Mouse (Mus musculus) T-helper 2 cell (primary cell): ENCODE measurements around the gene 4930435E12Rik.
"Not testable (repeated sequence)": the region's sequence is repeated elsewhere in the genome, so short reads cannot be mapped to it uniquely, and the experiment has no call there.

ENCODE experiments used
- in situ Hi-C: fragments of 300-600 bp; cut with MboI, MseI; formaldehyde crosslinking; loops from one replicate; pipeline ENCODE4 v1.15.1; 2025; ENCODE audit warnings: high pct_unique_total_duplicates

Gene 4930435E12Rik

DNA sequence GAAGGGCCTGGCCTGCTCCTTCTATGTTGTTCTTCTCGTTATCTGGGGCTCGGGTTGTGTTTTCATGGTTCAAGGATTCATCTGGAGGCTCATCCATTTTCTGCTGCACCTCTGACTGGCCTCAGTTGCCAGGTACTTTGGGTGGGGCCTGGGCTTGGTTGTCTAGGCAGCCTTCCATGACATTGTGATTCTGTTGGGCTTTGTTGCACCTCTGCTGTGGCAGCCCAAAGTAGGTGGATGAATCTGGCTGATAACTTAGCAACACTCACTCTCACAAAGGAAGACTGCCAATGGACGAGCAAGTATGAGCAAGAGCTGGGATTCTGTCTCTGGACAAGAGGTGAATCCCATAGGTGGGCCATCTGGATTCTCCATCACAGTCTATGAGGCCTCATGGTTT lies at the start of gene 4930435E12Rik:
TSS of gene 4930435E12Rik (minus strand) at position 101 of the 400 bp plus-strand sequence.
- in situ Hi-C loops: no loop called here

DNA sequence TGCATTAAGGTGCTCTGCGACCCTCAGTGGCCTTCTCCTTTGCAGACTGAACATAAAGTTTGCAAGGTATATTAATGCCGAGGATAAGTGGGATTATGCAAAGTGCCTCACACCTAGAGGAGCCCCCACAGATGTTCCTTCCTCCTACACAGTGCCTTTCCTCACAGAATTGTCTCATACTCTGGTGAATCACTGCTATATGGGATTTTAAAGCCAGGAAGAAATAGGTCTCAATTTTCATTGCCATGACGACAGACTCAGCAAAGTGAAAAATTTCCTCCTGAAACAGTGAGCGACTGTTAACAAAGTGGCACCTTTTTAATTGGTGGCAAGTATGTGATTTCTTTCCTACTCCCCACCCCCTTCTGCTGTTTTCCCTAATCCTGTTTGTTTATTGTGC lies 45.9 kb upstream of the 4930435E12Rik start:
- in situ Hi-C loops: no loop called here

DNA sequence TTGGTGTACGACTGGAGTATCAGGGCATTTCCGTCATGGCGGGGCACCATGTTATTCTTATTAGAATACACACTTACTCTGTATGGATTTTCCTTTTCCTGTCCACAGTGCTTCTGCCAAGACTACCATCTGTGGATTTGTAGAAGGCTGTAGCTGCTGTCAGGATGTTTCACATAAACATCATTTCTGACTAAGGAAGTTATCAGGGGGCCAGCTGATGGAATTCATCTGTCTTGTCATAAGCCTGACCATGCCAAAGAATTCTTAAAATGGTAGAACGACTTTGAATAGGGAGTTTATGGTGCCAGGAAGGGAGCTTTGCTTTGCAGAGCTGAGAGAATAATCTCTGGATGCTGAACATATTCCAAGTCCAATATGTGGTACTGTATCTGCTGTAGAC lies 44.7 kb upstream of the 4930435E12Rik start:
- in situ Hi-C loops: no loop called here

DNA sequence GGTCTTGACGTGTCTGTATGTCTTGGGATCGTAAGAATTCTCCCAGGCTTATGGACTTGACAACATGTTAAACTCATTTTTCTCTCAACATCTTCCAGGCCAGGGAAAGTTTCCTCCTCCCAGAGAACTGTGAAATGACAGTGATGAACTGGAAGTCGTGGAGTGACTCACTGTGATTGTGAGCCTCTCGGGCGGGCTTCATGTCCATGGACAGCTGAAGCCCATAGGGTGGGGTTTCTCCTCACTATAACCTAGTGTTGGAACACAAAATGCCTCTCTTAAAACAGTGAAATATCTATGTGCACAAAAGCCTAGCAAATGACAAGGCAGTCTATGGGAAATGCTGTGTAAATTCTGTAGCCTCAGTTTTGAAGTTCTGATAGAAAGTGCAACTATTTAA lies 35.8 kb upstream of the 4930435E12Rik start:
- in situ Hi-C loops: no loop called here

DNA sequence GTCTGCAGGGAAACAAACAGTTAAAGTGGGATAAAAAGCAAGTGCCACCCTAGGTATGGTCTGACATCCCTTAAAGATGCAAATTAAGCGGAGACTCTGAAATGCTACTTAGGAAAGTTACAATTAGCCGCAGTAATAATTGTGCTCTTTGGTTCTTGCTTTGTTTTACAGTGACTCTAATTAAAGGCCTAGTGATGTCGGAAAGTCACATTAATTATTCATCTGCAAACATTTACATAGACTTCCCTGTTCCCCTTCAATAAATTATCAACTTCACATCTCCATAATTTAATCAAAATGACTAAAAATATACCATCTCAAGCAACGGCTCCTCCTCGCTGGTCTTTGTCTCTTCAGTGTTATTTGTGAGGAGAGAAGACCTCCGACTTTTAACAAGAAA lies 32.0 kb upstream of the 4930435E12Rik start:
- in situ Hi-C loops: no loop called here

DNA sequence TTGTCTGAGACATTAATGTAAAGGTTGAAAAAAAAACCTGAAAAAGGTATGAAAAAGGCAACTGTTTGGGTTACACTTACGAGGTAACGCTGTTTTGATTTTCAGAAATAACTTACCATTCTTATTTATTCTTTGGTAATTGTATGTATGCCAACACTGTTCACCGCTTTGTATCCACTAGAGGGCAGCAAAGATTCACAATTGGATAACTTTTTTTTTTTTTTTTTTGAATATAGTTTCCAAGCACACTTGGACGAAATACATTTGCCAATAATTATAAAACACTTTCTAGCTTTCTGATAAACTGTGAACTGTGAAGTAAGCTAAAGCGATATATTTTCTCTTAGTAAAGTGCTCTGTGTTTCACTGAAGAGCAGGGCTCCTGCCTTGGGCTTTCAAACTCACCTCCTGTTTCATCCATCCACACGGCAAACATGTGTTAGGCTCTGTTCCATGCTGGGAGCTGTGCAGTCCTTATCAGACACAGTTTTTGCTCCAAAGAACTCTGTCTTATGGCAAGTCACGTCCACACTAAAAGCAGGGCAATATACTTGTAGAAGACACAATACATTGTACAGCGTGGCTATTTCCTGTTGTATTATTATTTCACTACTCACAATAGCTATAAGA lies 29.7 kb upstream of the 4930435E12Rik start:
- in situ Hi-C loops: loop anchor here (5.0 kb wide), 1 partner anchor 199 kb away; no protein-coding TSS in a partner anchor

DNA sequence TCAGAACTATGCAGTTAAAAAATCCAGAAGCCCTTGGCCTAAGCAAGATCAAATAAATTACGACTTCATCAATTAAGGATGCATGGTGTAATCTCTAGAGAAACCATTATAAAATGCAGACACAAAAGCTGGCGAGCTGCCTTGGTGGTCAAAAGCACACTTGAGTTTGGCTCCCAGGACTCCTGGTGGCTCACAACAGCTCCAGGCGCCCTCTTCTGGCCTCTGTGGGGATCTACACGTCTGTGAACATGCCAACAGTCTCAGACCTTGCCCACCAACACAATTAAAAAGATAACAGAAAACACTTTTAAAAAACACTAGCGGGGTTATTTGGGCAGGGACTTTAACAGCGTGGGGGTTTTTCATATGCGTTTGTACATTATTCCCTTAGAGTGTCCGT lies 16.0 kb downstream of the 4930435E12Rik start:
- in situ Hi-C loops: loop anchor here (10.0 kb wide), 1 partner anchor 188 kb away; no protein-coding TSS in a partner anchor

DNA sequence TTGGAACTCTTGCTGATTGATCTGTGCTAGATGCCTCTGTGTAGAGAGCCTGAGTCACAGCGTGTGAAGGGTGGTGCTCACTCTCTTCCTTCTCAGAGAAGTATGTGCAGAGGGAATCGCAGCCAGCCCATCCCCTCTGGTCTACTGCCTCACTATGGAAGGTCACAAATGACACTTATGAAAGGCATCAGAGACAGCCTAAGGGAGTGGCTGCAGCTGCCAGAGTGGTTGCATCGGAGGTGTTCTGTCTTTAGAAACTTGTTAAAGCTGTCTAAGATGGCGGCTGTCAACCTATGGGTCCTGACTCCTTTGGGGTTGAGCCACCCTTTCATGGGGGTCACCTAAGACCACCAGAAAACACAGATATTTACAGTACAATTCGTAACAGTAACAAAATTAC lies 18.4 kb downstream of the 4930435E12Rik start:
- in situ Hi-C loops: loop anchor here (10.0 kb wide), 1 partner anchor 185 kb away; no protein-coding TSS in a partner anchor

DNA sequence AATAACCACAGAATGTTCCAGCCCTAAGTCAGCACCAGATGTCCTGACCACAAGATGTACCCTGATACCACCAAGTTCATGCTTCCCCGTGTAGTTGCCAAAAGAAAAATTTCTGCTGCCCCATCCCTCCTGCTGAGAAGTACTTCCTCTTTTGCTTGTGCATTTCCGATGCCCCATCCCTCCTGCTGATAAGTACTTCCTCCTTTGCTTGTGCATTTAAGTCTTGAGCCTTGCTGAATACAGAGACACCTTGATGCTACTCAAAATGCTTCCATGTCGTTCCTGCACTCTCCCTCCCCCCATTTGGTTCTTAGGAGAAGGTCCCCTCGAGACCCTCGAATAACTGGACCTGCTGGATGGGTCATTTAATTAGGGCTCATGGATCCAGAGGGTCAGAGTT lies 20.8 kb downstream of the 4930435E12Rik start:
- in situ Hi-C loops: not testable (repeated sequence)

DNA sequence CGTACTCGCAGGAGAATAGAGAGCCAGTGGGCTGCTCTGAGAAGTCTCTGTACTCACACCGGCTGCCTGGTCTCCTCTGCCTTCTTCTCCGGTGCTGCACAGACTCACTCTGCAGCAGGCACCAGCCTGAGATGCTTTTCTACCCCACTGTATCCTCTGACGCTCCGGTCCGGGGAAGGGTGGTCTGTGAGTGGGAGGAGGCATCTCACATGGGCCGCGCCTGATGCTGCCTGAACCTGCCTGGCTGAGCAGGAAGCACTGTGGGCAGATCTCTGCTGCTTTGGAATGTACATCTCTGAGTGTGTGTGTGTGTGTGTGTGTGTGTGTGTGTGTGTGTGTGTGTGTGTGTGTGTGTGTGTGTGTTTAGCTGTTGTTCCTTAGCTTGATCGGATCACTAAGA lies 28.5 kb downstream of the 4930435E12Rik start, which contains the start of gene Upk1b:
TSS of gene Upk1b (minus strand) at position 238 of the 400 bp plus-strand sequence.
- in situ Hi-C loops: no loop called here

DNA sequence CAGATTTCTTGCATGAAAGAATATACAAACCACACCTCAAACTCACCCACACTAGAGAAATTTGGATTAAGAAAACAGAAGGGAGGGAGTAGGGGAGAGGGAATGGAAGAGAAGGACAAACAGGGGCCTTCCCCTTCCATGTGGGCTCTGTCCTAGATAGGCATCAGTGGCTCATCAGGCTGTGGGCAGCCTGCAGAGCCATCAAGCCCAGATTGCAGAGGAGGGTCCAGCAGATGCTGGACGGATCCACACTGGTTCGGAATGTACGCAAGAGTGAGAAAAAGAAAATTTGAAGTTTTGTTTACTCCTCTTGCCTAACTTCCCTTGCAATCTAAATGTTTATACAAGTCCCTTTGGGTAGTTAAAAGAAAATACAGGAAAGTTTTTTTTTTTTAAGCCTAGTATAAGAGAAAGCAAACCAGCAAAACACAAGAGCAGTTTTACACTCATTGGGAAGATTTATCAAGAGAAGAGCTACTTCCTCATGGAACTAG lies 29.5 kb downstream of the 4930435E12Rik start:
- in situ Hi-C loops: no loop called here

DNA sequence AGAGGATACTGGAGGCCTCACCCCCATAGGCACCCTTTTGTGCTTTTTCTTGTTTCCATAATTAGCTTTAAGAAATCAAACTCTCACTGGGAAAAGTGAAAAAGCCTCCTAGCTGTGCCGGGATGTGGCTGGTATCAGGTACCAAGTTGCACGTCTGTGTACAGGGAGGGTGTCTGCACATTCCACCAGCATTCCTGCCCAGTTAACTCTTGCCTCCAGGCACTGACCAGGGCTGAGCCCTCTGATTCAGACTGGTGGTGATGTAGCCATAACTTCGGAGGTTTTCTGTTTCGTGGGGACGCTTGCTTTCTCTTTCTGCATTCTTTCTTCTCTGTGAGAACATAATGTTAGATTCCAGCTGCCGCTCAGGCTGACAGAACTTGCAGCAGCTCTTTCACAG lies 35.4 kb downstream of the 4930435E12Rik start:
- in situ Hi-C loops: no loop called here

DNA sequence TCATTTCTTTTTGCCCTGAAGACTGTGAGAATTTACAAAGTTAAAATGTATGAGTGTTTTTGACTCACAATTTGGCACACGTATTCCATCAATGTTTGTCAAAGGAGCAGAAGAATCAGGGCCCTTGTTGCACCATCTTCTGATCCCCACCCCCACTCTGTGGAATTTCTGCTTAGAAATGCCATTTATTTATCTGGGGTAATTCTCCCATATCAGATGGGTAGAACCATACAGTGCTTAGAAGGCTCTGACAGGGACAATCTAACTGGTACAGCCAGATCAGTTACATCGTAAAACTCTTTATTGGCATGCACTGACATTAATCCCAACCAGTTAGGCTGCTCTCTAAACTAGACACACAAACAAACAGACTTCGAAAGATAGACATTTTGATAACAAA lies 38.6 kb downstream of the 4930435E12Rik start:
- in situ Hi-C loops: no loop called here

DNA sequence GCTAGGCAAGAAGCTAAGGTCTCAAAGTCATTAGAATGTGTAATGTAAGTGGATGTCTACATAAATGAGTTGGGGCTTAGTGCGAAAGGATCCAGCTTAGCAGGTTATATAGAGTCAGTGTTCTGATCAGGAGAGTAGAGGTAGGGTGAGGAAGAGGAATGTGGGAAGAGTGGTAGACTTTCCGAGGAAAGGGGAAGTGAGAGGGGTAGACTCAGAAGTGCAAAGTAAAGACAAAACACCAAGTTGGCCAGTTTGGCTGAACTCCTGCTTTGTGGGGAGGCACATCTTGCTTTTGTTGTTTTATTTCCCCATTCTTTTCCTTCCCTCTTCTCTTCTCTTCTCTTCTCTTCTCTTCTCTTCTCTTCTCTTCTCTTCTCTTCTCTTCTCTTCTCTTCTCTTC lies 39.5 kb downstream of the 4930435E12Rik start:
- in situ Hi-C loops: no loop called here

DNA sequence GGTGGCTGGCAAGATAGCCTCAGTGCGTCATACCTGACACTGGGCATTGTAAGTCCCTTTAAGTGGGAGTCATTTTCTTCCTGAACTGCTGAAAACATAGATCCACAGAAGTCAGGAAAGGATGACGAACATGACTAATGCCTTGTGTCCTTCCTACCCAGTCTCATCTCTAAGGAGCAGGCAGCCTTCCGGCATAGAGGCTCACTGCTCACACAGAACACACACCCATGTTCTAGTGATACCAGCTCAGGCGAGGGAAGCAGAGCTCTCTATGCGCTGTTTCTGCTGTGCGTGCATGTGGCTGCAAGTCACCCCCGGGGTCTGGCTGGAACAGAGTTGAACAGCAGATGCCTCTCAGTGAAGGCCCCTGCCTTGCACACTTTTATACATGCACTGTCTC lies 43.2 kb downstream of the 4930435E12Rik start:
- in situ Hi-C loops: no loop called here

DNA sequence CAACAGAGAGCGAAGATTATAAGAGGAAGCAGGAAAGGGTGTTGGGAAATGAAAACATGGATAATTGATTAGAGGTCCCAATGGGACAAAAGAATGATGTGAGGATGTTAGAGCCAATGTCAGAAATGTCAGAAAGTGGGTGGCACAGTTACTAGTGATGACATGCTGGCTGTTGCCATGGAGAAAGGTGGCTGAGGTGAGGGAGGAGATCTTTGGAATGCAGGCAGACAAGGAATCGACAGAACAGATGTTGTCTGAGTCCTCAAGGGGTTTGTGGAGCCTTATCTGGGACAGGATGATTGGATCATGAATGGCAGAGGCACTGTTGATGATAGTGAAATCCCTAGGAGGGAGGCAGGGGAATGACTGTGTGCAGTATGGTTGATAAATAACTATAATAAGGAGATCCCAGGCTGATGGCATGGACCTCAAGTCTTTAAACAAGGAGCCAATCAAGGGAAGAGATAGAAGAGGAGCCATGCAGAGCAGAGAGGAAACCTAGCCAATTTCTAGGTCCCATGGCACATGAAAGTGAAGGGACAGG lies 46.0 kb downstream of the 4930435E12Rik start:
- in situ Hi-C loops: no loop called here

DNA sequence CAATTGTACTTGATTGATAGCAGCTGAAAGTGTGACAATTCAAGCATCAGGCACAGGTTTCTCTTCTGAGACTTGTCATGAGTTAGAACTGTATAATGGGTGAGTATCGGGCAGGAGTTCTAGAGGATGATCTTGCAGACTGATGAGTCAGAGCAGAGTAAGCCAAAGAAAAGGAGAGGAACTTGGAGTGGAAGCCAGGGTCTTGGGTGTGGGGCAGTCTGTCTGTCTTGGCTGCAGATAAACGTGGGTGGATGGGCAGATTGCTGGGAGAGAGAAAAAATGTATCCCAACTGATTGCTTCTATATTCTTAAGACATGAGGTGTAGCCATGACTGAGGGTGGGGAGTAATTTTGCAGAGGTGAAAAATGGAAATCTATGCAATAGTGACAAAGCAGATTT lies 46.6 kb downstream of the 4930435E12Rik start:
- in situ Hi-C loops: no loop called here

DNA sequence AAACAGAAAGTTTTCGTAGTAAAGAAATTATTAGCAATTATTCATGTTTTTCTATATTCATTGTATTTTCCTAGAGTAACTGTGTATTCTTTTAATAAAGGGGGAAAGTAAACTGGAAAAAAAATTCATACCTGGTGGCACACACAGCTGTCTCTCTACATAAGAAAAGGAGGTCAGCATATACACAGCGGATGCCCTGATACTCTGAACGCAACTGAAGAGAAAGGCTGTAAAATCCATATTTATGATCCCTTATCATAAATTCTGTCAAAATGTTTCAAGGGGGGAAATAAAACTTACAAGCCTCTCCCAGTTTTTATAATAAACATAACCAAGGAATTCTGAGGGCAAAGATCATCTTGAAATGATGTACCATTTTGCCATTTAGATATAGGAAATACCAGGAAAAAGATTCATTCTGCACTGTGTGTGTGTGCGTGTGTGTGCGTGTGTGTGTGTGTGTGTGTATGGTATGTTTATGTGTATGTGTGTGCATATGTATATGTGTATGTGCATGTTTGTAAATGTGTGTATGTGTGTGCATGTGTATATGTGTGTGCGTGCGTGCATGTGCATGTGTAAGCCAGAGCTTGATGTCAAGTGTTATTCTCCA lies 47.5 kb downstream of the 4930435E12Rik start:
- in situ Hi-C loops: no loop called here

DNA sequence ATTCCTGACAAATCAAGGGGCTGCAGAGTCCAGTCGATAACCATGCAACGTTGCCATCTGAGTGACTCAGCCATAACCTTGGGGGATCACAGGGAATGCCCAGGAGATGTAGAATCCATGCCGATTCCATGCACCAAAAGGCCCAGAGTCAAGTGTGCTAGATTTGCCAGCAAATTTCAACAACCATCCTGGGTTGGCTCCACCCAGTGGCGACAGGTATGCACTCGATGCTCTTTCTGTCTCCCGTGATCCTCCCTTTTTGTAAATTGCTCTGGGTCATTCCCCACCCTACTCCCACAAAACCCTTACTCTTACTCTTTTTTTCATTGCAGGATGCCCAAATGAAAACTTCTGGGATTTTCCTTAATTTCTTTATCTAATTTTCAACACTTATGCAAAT lies 52.2 kb downstream of the 4930435E12Rik start:
- in situ Hi-C loops: no loop called here

DNA sequence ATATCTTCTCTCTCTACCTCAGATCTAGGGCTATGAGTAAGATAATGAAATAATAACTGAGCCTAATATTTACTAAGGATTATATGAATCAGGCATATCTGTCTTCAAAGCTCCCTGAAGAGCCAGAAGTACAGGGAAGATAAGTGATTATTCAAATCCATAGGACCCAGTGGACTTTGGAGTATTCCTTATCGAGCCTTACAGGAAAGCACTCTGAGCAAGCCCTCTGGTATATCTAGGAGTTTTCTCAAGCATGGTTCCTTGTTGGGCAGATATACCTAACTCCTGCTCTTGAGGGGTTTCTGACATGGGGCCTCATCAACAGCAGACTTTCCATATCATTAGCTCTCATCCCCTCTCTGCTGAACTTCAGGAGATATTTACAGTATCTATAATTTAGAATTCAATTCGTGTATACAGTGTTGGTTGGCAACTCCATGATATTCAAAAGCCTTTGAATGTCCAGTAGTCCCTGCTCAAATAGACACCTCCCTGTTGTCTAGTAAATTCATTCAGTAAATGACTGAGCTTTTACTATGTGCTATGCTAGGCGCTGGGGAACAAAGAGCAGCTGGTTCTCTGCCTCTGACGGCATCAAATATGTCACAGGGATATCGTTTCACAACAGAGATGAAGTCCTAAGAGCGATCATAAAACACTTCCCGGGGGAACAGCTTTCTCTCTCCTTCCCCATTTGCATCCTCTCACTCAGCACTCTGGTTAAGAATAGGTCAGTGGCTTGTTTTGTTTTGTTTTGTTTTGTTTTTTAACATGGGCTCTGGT lies 53.4 kb downstream of the 4930435E12Rik start:
- in situ Hi-C loops: no loop called here

DNA sequence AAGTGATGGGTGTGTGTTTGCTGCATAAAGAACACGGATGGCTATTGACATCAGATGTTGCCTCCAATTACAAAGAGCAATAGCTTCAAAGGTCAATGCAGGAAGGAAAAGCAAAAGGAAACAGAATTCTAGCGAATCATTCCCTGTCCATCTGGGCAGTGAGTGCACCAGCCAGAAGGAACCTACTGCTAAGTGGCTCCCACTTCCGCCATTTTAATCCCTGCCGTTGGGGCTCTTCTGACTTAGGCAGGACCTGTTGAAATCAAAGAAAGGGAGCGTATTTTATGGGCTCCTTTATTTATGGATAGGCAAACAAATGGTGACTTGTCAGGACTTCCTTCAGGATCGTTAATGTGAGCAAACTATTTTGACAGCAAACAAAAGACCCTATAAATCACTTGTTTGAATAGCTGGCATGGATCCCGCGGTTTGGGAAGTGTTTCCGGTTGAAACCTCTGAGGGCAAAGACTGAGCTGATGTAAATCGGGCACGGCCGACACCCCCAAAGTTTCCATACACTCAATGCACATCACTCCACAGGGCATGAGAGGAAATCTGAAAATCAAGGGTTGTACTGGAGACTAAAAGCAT lies 55.5 kb downstream of the 4930435E12Rik start:
- in situ Hi-C loops: no loop called here

DNA sequence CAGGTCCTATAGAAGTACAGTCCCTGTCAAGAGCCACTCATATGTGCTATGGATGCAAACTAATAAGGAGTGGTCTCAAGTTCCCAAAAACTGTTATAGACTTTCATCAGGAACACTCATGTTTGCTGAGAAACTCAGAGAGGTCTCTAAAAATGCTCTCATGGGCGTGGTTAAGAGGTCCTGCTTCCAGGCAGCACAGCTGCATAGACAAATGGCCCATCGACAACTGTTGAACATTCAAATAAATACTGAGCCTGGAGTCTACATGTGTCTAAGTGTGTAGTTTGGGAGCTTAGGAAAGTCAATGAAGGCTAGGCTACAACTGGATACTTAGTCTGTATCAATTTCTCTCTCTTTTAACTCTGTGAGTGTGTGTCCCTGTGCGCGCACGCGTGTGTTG lies 57.4 kb downstream of the 4930435E12Rik start:
- in situ Hi-C loops: no loop called here
